Mouse (Mus musculus) megakaryocyte, adult 5-6 weeks (primary cell): ENCODE measurements around the gene Rptor. TPM values are rescaled to one million over a fixed set of nuclear protein-coding genes. Genes with fewer than 3 reads are reported as not detected.

ENCODE experiments used
- ATAC-seq: 2 replicates; pipeline ENCODE4 v1.8.0; 2016; ENCODE audit warnings: mild to moderate bottlenecking, inconsistent platforms; ENCODE audit not compliant: poor library complexity, severe bottlenecking
- total RNA-seq, 2 experiments: library from RNA; stranded (forward) in 1 of 2; stranded (reverse) in 1 of 2; fragments of 153-499, 151-499 nt in 1 of 2; fragments of 221-1000, 200-1000 nt in 1 of 2; gene quantifications; 2 replicates each; pipeline versions ENCODE4 v1.2.3 to v1.2.4; 2015 to 2017

Gene Rptor
- total RNA-seq, 2 experiments from 2014 or later, result 7.1 to 11.8 TPM

- ATAC-seq, result no peak
These were observed 175.2 kb downstream of the Rptor start for GRCm38 (mm10) chr11:119777872-119778271.

GRCm38 (mm10) chr11:119780290-119780689 is 177.6 kb downstream of the Rptor start:
- peak; percentile 74 for ATAC-seq

GRCm38 (mm10) chr11:119781165-119781564 is 178.5 kb downstream of the Rptor start:
- ATAC-seq, result no peak

DNA sequence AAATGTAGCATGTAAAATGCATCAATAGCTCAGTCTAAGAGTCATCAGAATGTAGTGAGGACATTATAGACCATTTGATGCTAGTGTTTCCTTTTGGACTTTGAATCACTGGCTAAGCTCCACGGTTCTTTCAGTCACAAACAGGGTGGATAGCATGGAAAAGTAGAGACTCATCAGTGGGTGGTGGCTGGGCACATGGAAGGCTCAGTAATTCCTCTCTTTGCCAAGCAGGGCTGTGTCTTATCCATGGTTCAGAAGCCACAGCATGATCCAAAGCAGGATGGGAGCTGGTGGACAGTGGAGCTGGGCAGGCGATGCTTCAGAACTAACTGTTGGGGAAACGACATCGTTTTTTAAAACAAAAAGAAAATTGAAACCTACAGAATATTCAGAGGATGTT is 179.0 kb downstream of the Rptor start:
- ATAC-seq, result no peak

DNA sequence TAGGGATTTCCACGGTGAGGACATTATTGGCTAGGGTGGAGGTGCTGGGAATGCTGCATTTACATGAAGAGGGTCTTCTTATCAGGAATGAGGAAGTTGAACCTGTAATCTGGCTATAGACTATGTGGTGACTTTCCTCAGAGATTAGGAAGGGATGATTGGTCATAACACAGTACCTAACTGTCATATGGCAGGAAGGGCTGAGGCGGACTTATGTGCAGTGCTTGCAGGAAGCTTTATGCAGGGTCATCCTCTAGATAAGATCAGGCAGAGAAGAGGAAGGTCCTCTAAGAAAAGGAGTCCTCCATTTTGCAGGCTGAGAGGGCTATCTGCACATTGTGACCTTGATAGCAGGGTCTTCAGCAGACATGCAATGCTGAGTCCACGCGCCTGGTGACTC is 180.9 kb downstream of the Rptor start:
- ATAC-seq, result peak; percentile 64

DNA sequence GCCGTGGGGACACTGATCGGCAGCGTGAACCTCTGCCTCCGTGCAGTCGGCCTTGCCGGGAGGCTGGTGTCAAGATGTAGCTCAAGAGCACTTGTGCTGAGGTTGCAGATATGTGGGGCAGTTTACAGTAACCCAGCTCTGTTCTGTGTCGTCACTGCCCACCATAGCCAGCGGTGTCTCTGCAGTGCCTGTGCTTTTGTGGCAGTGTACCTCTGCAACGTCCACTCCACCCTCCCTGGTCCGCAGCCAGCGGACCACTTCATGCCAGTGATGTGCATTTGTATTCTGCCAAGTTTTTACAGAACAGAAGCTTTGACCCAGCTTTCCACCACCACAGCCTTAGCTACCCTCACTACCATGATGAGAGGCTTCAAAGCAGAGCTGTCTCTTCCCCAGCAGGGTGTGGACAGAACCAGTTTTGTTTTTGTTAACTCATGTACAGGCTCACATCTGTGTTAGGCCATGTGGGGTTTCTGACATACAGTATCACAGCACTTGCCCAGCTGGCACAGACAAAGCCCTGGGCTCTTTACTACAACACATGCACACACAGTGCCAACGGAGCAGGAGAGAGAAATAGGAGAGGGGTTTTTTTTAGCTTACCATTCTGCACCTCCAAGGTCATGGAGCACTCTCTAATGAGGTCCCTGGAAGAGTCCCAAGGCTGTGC is 182.1 kb downstream of the Rptor start:
- no peak for ATAC-seq

- ATAC-seq, result no peak
These were observed 183.1 kb downstream of the Rptor start for GRCm38 (mm10) chr11:119785661-119786384.

DNA sequence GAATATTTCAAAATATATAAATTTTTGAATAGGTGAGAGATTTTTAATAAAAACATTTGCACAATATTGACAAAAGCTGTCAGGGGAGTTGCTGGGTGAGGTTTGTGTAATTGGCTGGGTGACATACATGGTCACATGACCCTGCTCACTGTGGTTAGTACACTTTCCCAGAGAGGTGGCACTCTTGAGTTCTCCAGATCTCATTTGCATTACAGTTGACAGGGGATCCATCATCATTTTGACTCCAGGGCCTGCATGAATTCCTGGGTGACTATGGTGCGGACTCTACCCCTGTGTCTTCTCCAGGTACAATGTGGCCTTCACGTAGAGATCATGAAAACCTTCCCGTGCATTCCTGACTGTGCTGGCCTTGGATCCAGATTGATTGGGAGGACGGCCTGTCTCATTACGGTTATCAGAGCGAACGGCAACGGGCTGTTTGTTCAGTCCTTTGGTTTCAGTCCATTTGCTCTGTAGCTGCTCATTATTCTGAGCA is 183.7 kb downstream of the Rptor start:
- ATAC-seq, result no peak

DNA sequence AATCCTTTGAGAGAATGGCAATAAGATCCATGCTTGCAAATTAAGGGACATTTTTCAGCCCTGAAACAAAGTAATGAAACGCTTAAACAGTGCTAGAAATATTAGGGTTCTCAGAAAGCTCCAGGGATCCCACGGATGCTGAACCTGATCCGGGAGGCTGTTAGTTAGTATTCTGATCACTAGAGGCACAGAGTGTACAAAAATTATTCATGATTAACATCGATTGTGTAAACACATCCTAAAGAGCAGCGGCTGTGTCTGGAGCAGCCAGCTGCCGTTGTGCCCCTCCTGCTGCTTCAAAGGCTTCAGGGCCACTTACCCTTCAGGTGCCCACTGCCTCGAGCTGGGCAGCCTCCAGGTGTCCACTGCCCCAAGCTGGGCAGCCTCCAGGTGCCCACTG is 185.8 kb downstream of the Rptor start:
- ATAC-seq, result no peak

GRCm38 (mm10) chr11:119788919-119789713 is 186.4 kb downstream of the Rptor start:
- ATAC-seq, result peak; percentile 76

DNA sequence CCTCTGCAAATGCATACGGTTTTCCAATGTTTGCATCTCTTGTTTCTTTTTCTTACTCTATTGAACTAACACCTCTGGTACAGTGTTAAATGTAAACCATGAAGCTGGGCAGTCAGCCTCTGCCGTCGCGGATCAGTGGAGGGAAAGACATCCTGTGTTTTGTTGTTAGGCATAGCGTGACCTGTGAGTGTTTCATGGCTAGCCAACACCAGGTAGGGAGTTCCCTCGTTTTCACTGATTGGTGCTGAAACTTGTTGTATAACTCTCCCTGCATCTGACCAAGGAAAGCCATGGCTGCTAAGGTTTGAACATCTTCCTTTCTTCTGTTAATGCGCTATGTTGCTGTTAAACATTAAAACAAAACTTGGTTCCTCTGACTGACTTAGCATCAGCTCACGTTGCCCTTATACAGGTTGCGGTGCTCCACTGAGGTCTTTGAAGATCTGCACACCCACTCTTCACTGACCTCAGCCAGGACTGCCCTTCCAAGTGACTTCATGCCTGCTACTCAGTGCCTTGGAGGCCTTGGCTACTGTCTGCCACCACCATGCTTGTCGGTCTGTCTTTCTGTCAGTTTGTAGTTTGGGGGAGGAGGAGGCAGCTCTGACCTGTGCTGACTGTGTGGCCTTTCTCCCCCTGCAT is 189.3 kb downstream of the Rptor start:
- no peak for ATAC-seq

GRCm38 (mm10) chr11:119793378-119793777 is 190.7 kb downstream of the Rptor start:
- no peak for ATAC-seq

GRCm38 (mm10) chr11:119794020-119794419 is 191.3 kb downstream of the Rptor start:
- no peak for ATAC-seq

- no peak for ATAC-seq
These were observed 192.0 kb downstream of the Rptor start for GRCm38 (mm10) chr11:119794671-119795070.

DNA sequence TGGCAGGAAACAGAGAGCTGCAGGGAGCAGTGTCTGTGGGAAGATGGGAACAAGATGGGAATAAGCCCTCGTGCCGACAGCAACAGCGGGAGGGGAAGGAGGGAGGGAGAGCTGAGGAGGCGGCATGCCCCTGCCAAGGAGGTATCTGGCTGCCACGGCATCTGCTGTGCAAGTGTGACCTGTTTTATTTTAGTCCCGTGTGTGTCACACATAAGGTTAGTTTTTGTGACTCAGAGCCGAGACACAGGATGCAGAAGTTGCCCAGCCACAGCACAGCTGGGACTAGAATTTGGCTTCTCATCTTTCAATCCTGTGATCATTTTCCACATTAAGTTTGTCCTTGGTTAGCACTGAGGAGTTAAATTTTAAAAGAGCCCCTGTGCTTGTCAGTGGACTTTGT is 193.7 kb downstream of the Rptor start:
- ATAC-seq, result no peak

- no peak for ATAC-seq
These were observed 194.1 kb downstream of the Rptor start for GRCm38 (mm10) chr11:119796846-119797245.

DNA sequence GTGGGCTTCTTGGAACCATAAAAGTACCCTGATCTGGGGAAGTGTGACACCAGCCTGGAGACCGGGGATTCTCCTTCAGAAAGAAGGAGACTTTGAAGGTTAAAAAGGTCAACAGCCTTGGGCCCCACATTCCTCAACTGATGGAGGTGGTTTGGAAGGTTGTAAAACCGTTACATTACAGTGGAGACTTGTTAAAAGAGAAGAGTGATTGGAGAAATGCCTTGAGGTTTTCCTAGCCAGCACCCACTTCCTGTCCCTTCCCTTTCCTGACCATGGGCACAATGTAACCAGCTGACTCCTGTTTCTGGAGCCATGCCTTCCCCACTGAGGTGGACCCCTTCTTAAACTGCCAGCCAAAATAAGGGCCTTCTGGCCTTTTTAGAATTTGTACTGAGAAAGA is 196.8 kb downstream of the Rptor start:
- ATAC-seq, result no peak

GRCm38 (mm10) chr11:119801855-119802254 is 199.2 kb downstream of the Rptor start:
- peak; percentile 66 for ATAC-seq

DNA sequence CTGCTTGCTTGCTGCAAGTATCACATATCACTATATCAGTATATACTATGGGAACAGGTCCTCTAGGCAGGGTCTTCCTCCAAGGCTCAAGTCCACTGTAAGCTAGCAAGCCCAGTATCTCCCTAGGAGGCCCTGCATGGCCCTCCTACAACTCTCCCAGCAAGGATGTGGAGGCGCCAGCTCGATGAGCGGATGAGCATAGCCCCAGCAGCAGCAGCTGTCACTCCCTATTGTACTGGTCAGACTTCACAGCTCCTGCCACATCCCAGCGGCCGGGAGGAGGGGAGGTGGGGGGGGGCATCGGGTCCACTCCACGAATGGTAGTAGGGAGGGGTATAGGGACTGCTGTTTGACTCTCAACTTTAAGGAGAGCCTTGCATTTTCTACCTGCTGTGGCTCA is 200.2 kb downstream of the Rptor start:
- no peak for ATAC-seq

DNA sequence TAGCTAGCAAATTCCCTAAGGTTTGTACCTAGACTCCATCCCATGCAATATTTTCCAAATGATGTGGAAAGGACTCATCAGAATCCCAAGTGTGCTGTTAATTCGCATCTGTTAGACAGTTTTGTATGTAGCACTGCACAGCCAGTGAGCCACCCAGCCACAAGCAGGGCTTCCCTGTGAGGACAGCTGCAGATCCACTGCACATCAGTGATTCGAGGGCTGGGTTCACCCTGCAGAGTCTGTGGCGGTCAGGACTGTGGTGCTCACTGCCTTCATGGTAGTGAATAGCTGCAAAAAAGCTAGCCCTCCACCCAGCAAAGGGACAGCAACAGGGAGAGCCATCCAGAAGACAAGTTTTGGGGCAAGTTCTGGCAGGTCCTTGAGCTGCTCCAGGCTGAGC is 201.7 kb downstream of the Rptor start:
- ATAC-seq, result no peak

DNA sequence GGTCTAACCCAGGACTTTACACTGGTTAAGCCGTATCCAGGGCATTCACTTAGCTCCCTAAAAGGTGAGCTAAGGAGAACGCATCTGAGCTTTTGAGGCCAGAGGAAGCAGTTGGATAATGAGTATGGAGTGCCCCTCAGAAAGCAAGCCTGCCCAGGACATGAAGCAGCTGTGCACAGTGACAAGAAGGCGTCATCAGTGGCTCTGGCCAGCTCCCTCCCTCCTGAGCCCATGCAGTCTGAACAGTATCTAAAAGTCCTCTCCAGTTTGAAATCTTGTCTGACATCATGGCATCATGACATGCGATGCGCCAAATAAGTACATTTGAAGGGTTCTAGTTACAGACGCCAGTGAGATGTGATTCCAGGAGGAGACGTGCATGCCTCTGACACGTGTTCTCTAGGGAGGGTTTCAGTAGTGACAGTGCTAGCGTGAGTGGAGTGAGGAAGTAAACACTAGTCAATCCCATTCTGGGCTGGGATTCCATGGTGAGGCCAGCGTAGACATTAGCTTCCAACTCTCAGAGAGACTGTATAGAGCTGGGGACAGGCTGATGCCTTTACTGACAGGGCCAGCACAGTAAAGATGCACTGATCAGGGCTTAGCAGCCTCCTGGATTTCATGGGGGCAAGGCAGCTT is 202.5 kb downstream of the Rptor start:
- no peak for ATAC-seq
